Mouse (Mus musculus): ENCODE results near the gene Hap1. TPM values are rescaled to one million over a fixed set of nuclear protein-coding genes. Genes with fewer than 3 reads are reported as not detected.
A peak's percentile ranks its signal among the peaks of the same experiment; 100 is the strongest.

The Hap1 gene
- polyA plus RNA-seq, 1 experiment from 2014 or later, result 15.5 TPM

DNA sequence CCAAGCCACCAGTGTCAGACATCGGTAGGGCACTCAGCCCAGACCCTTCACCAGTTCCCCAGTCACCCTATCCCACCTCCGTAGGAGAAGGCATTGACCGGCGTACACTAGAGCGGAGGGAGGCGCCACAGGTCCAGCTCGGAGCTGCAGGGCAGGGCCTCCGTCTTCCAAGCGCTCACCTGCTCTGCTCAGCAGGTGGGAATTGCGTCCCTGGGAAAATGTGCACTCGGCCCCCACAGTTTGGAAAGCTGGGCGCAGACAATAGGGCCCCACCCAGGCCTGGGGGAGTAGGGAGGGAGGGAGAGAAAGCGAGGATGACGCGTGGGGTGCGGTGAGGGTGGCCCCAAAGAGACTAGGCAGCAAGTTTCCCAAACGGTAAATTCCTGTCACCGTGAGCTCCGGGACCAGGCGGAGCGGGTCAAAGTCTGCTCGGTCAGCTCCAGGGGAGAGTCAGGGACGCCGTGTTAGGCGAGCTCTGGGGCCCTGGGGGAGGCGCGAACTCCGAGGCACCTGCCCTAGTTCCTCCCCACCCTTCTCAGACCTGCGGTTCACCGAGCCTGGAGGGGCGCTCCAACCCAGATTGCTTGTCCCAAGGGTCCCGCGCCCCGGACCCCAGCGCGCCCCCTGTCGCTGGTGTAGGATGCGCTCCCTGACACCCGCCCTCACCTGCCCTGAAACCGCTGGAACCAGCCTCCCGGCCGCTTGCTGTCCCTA lies 41.1 kb upstream of the Hap1 start:
- H3K9me3 ChIP-seq, result no peaks in the 10 kb centered on the region
- H3K4me3 ChIP-seq (replicated peaks), result peak overlapping the region; percentile 89
- no peak; the same call in 1 of the 2 replicates for ATAC-seq (ENCODE audit: insufficient read depth, low FRiP score, low read depth)
- no peaks in the 10 kb centered on the region for H3K36me3 ChIP-seq
- H3K27me3 ChIP-seq (replicated peaks), result no peaks in the 10 kb centered on the region
- H3K4me2 ChIP-seq, result peak overlapping the region; percentile 77
- peak overlapping the region; percentile 97 for H3K27ac ChIP-seq
- H3K4me1 ChIP-seq, result peaks cover 66% of the 10 kb centered on the region
- 2% methylated on average over 42 of the region's 42 CpGs for WGBS
- H3K9ac ChIP-seq, result peak overlapping the region; percentile 88

DNA sequence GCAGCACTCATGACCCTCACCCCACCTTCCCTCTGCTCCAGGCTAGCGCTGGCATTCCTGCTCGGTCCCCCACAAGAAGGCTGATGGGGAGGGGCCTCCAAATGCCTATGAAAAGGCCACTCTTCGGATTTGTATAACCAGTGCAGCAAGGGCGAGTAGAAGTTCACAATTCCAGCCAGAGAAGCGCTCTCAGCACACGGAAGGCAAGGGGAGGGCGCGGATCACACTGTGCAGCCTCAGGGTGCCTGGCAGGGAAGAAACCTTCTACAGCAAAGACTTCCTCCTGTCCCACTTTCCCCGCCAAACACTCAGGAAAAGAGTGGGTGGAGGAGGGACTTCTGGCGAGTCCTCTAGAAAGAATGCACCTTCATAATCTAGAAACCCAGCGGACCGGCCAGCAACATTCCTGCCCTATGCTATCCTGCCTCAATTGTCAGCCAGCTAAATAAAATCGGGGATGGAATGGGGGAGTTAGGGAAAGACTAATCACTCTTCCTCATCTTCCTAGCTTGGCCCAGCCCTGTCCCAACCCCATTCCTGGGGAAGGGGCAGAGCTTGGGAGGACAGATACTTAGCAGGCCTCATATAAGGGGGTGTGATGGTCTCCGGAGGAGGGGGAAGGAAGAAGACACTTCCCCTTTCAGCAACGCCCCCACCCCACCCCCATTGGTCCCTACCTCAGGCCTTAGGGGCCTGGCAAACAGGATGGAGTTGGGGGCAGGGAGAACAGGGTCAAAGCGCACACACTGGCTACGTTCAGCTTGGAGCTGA lies 40.1 kb upstream of the Hap1 start:
- Histone ChIP-seq H3K4me2 (peak overlapping the region; percentile 77), H3K4me1 (peaks cover 72% of the 10 kb centered on the region), H3K27ac (peak overlapping the region; percentile 97), H3K27me3 (replicated peaks) (no peaks in the 10 kb centered on the region), H3K9me3 (no peaks in the 10 kb centered on the region), H3K9ac (peak overlapping the region; percentile 88; the same call in 1 of the 2 replicates), H3K4me3 (replicated peaks) (peak overlapping the region; percentile 89), H3K36me3 (no peaks in the 10 kb centered on the region)
- no peak for ATAC-seq (ENCODE audit: insufficient read depth, low FRiP score, low read depth)
- 23% methylated on average over 17 of the region's 17 CpGs for WGBS

DNA sequence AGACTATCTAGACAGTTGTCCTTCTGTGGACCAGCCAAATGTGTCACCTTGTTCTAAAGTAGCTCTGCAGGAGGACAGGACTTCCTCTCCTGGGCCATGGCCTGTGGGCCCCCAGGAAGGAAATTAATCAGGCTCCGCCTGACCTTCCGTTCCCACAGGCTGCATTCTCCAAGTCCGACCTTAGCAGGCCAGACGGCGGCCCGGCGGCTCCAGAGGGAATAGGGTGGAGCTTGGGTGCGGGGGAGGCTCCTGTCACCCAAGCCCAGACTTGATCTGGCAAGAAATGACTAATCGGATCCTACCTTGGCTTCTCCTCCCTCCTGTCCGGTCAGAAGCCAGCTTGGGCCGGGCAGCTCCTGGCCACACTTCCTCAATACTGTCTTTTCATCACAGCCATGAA lies 39.3 kb upstream of the Hap1 start:
- H3K9ac ChIP-seq, result no peak overlapping the region
- H3K9me3 ChIP-seq, result no peaks in the 10 kb centered on the region
- H3K27me3 ChIP-seq (replicated peaks), result no peaks in the 10 kb centered on the region
- ATAC-seq (ENCODE audit: insufficient read depth, low FRiP score, low read depth), result no peak
- peak overlapping the region; percentile 77 for H3K4me2 ChIP-seq
- 23% methylated on average over 11 of the region's 11 CpGs for WGBS
- H3K27ac ChIP-seq, result peak overlapping the region; percentile 97
- peaks cover 80% of the 10 kb centered on the region for H3K4me1 ChIP-seq
- peak overlapping the region; percentile 89 for H3K4me3 ChIP-seq (replicated peaks)
- H3K36me3 ChIP-seq, result no peaks in the 10 kb centered on the region

DNA sequence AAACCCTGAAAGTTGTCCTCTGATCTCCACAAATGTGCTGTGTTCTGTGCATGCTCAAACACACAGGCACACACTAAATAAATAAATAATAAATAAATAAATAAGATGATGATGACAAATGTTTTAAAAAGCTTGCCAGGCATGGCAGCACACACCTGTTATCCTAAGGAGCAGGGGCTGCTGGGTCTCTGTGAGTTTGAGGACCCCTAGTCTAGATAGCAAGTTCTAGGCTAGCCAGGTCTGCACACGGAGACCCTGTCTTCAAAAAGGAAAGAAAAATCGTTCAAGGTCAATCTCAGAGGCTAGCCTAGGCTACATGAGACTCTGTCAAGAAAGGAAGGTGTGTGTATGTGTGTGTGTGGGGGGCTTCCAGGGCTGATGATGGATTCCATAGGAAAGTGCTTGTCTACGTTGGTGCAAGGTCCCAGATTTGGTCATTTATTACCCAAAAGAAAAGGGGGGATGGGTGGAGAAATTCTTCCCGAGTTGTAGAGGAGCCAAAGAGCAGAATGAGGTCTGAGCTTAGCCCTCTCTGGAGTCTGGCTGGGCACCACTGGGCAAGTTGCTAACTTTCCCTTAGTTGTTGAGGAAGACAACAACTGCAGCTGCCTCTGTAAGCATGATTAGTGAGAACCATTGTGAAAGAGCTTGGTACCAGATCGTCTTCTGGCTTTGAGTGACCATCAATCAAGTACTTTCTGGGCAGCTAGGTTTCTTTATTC lies 38.6 kb upstream of the Hap1 start:
- peak overlapping the region; percentile 89 for H3K4me3 ChIP-seq (replicated peaks)
- H3K9me3 ChIP-seq, result no peaks in the 10 kb centered on the region
- WGBS, result 52% methylated on average over 5 of the region's 5 CpGs
- no peak overlapping the region for H3K9ac ChIP-seq
- no peak for ATAC-seq (ENCODE audit: insufficient read depth, low FRiP score, low read depth)
- H3K4me2 ChIP-seq, result peak overlapping the region; percentile 77
- H3K27ac ChIP-seq, result peak overlapping the region; percentile 97
- no peaks in the 10 kb centered on the region for H3K36me3 ChIP-seq
- no peaks in the 10 kb centered on the region for H3K27me3 ChIP-seq (replicated peaks)
- peaks cover 80% of the 10 kb centered on the region for H3K4me1 ChIP-seq

DNA sequence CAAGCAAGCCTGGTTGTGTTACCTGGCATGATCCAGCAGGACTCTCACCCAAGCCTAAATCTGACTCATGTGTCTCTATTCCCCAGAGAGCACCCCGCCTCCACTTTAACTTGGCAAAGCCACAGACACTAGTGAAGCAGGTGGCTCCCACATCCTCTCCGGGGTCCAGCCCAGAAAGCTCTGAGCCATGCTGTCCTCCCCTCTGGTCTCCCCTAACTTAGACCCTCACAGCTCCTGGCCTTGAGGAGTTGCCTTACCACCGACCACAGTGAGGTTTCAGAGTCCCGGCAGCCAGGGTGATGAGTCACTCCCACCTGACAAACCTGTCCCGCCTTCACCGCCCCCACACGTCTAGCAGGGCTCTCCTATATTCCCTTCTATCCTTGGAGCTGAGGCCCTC lies 37.8 kb upstream of the Hap1 start:
- 48% methylated on average over 7 of the region's 7 CpGs for WGBS
- Histone ChIP-seq H3K9ac (no peak overlapping the region), H3K4me3 (replicated peaks) (no peak overlapping the region), H3K9me3 (no peaks in the 10 kb centered on the region), H3K27ac (peak overlapping the region; percentile 42; the same call in 1 of the 2 replicates), H3K27me3 (replicated peaks) (no peaks in the 10 kb centered on the region), H3K4me2 (peak overlapping the region; percentile 77; the same call in 1 of the 2 replicates), H3K4me1 (peaks cover 84% of the 10 kb centered on the region), H3K36me3 (no peaks in the 10 kb centered on the region)
- no peak for ATAC-seq (ENCODE audit: insufficient read depth, low FRiP score, low read depth)

DNA sequence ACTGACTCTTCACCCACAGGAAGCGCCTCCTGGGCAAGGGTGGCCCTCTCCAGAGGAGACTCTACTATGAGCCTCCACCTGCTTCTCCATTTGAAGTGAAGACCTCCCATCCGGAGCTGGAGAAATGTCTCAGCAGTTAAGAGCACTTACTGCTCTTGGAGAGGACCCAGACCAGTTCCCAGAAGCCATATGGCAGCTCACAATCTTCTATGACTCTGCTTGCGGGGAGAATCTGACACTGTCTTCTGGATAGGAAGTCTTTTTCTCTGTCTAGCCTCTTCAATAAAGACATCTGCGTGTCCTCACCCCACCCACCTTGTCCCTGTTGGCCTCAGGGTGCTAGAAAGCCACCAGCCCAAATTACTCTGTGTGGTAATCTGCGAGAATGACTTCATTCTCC lies 37.0 kb upstream of the Hap1 start:
- ATAC-seq (ENCODE audit: insufficient read depth, low FRiP score, low read depth), result no peak
- Histone ChIP-seq H3K4me2 (no peak overlapping the region), H3K4me3 (replicated peaks) (no peak overlapping the region), H3K36me3 (no peaks in the 10 kb centered on the region), H3K9ac (no peak overlapping the region), H3K4me1 (peaks cover 84% of the 10 kb centered on the region), H3K27ac (no peak overlapping the region), H3K9me3 (no peaks in the 10 kb centered on the region), H3K27me3 (replicated peaks) (no peaks in the 10 kb centered on the region)
- WGBS, result 75% methylated on average over 5 of the region's 5 CpGs

DNA sequence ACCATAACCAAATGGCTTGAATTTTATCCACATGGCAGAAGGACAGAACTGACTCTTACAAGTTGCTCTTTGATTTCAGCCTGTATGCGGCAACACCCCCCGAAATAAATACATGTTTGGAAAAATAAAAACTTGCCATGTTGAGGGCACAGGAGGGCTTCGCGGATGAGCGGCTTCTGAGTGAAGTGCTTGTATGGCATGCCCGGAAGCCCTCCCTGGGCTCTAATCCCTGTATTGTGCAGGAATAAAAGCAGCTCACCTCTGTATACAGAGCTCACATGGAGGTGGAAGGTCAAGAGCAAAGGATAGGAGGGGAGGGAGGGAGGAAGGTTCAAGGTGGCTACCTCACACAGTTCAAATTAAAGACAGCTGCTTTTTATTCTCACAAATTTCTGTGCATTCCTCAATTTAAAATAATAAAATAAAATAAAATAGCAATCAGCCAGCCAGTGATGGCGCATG lies 36.0 kb upstream of the Hap1 start:
- Histone ChIP-seq H3K4me3 (replicated peaks) (no peak overlapping the region), H3K9me3 (no peaks in the 10 kb centered on the region), H3K4me2 (0 out of 2 replicates have a peak overlapping the region, but pooled peaks have one; percentile 19), H3K36me3 (no peaks in the 10 kb centered on the region), H3K9ac (no peak overlapping the region), H3K27ac (peak overlapping the region; percentile 79), H3K27me3 (replicated peaks) (no peaks in the 10 kb centered on the region), H3K4me1 (peaks cover 89% of the 10 kb centered on the region)
- ATAC-seq (ENCODE audit: insufficient read depth, low FRiP score, low read depth), result no peak
- 84% methylated on average over 7 of the region's 7 CpGs for WGBS

DNA sequence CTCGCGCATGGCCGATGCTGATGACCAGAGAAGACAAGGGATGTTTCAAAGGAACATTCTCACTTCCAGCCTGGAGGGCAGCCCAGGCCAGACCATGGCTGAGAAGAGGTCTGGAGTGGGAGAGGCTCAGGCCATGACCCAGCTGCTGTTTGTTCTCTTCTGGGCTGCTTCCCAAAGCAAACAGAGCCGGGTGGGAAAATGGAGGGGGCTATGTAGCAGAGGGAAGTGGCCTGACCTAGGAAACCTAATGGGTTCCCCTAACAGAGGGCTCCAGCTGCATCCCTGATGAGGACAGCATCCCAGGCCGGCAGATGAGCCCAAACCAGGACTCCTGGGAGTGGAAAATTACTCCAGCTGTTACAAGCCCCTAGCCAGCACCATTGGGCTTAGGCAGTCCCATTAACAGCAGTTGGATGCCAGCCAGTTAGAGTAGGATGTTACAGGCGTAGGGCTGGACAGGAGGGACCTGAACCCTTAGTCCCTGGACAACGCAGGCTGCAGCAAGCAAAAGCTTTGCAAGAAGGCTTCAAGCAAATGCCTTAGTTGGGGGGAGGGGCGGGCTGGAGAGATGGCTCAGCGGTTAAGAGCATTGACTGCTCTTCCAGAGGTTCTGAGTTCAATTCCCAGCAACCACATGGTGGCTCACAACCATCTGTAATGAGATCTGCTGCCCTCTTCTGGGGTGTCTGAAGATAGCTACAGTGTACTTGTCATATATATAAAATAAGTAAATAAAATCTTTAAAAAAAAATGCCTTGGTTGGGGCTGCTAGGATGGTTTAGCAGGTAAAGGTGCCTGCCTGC lies 35.4 kb upstream of the Hap1 start:
- H3K27me3 ChIP-seq (replicated peaks), result no peaks in the 10 kb centered on the region
- ATAC-seq (ENCODE audit: insufficient read depth, low FRiP score, low read depth), result peak; percentile 47
- H3K4me3 ChIP-seq (replicated peaks), result no peak overlapping the region
- no peak overlapping the region for H3K9ac ChIP-seq
- WGBS, result 33% methylated on average over 9 of the region's 9 CpGs
- no peaks in the 10 kb centered on the region for H3K36me3 ChIP-seq
- peak overlapping the region; percentile 19 for H3K4me2 ChIP-seq
- peaks cover 92% of the 10 kb centered on the region for H3K4me1 ChIP-seq
- H3K27ac ChIP-seq, result peak overlapping the region; percentile 79
- H3K9me3 ChIP-seq, result no peaks in the 10 kb centered on the region

DNA sequence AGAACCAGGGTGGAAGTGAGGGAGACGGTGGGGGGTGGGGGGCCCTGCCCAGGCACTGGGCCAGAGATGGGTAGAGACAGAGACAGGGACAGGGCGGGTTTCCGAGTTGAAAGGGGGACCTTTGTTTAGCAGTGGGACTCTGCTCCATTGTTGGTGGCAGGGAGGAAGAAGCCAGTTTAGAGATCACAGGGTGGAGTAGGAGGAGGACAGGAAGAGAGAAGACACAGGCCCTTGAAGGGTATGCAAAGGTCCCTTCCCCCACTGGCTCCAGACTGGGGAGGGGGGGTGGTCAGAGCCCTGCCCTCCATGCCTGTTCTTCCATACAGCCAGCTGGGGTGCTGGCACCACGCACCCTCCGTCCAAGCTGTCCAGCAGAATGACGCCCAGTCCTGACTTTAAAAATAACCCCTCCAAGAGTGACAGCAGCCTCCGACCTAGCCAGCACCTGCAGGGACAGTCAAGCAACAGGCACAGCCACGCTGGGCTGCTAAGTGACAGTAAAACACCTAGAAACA lies 34.1 kb upstream of the Hap1 start:
- H3K27me3 ChIP-seq (replicated peaks), result no peaks in the 10 kb centered on the region
- 44% methylated on average over 8 of the region's 8 CpGs for WGBS
- H3K9ac ChIP-seq, result no peak overlapping the region
- H3K4me3 ChIP-seq (replicated peaks), result no peak overlapping the region
- no peak for ATAC-seq (ENCODE audit: insufficient read depth, low FRiP score, low read depth)
- peak overlapping the region; percentile 79 for H3K27ac ChIP-seq
- peak overlapping the region; percentile 19; the same call in 1 of the 2 replicates for H3K4me2 ChIP-seq
- no peaks in the 10 kb centered on the region for H3K9me3 ChIP-seq
- peaks cover 4% of the 10 kb centered on the region; the same call in 1 of the 2 replicates for H3K36me3 ChIP-seq
- H3K4me1 ChIP-seq, result peaks cover 83% of the 10 kb centered on the region

DNA sequence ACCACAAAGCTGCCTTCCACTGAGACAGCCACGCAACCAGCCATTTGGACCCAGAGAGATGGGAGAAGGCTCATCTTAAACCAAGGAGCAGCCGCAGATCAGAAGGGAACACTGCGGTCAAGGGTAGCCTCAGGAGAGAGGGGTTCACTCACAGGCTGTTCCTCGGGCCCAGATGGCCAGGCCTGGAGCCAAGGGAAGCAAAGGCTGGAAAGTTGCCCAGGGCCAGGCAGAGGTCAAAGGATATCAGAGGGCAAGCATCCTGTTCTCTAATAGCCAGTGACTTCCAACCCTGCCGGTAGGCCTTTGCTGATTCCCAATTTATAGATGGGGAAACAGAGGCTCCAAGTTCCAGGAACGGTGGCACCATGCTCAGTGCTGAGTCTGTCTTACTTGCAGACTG lies 32.7 kb upstream of the Hap1 start:
- Histone ChIP-seq H3K4me3 (replicated peaks) (no peak overlapping the region), H3K9me3 (no peaks in the 10 kb centered on the region), H3K27ac (peak overlapping the region; percentile 90), H3K36me3 (peaks cover 12% of the 10 kb centered on the region), H3K27me3 (replicated peaks) (no peaks in the 10 kb centered on the region), H3K4me1 (peaks cover 69% of the 10 kb centered on the region), H3K4me2 (peak overlapping the region; percentile 37), H3K9ac (no peak overlapping the region)
- no peak for ATAC-seq (ENCODE audit: insufficient read depth, low FRiP score, low read depth)
- 64% methylated on average over 6 of the region's 6 CpGs for WGBS

All from stomach, embryonic 15.5 days (tissue).